Mouse (Mus musculus) cortical plate, adult 2 months (tissue): ENCODE measurements around the gene Gm14137.

Source experiments
- CTCF ChIP-seq: fragments of 200-500 bp; IDR thresholded peaks from 2 replicates; pipeline ENCODE4 v1.5.1; 2011; ENCODE audit warnings: mild to moderate bottlenecking, control low read depth, low read length; ENCODE audit not compliant: insufficient read depth; ENCODE audit errors: extremely low read depth
- POLR2A ChIP-seq: fragments of 200-500 bp; IDR thresholded peaks from 2 replicates; pipeline ENCODE4 v1.6.1; 2011; ENCODE audit warnings: mild to moderate bottlenecking, low read length, control low read depth; ENCODE audit not compliant: insufficient read depth; ENCODE audit errors: extremely low read depth

GRCm38 (mm10) chr2:119202914-119203453 lies 28.7 kb downstream of the Gm14137 start:
- no peak for TF ChIP-seq POLR2A
- TF ChIP-seq CTCF, result no peak
